Comparison of ENCODE assay signal across 8 mouse cellular contexts in the genomic region with DNA sequence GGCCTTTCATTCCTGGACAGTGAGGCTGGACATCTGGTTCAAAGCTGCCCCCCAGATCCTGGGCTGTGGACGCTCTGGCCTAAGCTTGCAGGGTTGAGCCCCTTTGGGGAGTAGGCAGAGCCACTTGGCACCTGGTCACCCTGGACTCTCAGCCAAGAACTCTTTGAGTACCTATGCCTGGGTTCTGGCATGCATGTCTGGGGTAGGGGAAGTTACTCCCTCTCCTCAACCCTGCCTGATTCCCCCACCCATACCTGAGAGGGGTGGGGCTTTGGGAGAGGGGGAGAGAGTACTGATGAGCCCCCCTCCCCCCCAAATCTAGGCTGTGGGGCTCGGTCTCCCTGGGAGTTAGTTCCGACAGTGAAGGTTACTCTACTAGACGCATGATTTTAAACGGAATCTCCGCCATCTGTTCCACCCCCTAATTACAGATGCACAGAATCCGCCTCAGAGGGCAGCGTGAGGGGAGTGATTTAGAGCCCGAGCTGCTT. TPM values are rescaled to one million over a fixed set of nuclear protein-coding genes. Genes with fewer than 3 reads are reported as not detected.
DNase-seq lines count a peak whose midpoint lies in the region; ATAC-seq lines count a peak whose summit lies in the region.

No protein-coding gene starts in this region.

- H3K4me3 ChIP-seq in hindbrain, embryonic 15.5 days, result peak overlapping the region; percentile 9; the same call in 1 of the 2 replicates

- H3K4me1 ChIP-seq in hindbrain, embryonic 15.5 days (replicated peaks), result peaks cover 98% of the 10 kb centered on the region

- peak overlapping the region; percentile 51 for H3K4me2 ChIP-seq in hindbrain, embryonic 15.5 days

- ATAC-seq in hindbrain, embryonic 15.5 days (ENCODE audit: low FRiP score, low read depth), result no peak

- H3K27ac ChIP-seq in hindbrain, embryonic 15.5 days (replicated peaks), result peak overlapping the region; percentile 60

- DNase-seq in cerebellum, adult 9-11 months, result peak; percentile 78
- no peak for DNase-seq in cerebellum, adult 8-10 months
- peak; percentile 50 to 51 for DNase-seq in cerebellum, postnatal 36 days
- peak; percentile 57 for DNase-seq in lung, postnatal 36 days
- no peak for DNase-seq in spleen, postnatal 14 days (ENCODE audit: low spot score in 2 of 2)
- DNase-seq in frontal cortex, postnatal 25 days (ENCODE audit: low spot score in 2 of 2), result no peak
- no peak for DNase-seq in urinary bladder, adult 18-20 months (ENCODE audit: low spot score in 2 of 2)

- WGBS in hindbrain, embryonic 15.5 days, result 3% methylated on average over 9 of the region's 9 CpGs

- H3K9me3 ChIP-seq in hindbrain, embryonic 15.5 days, result no peaks in the 10 kb centered on the region

- H3K9ac ChIP-seq in hindbrain, embryonic 15.5 days, result no peak overlapping the region; the same call in 1 of the 2 replicates

- no peaks in the 10 kb centered on the region for H3K27me3 ChIP-seq in hindbrain, embryonic 15.5 days

- H3K36me3 ChIP-seq in hindbrain, embryonic 15.5 days, result no peaks in the 10 kb centered on the region

RNA-seq across cellular contexts. Expression of a gene that starts 10.2 kb away (rescaled TPM):
- 11.8 and 13.9 TPM in 2 replicates for polyA plus RNA-seq in hindbrain, embryonic 15.5 days (2015; fragmentation: Nextera tagmentation; extraction: Ambion mirVana)

RNA-seq across cellular contexts. Expression of a gene that starts 47.3 kb away (rescaled TPM):
- 0.04 and 0.21 TPM in 2 replicates for polyA plus RNA-seq in hindbrain, embryonic 15.5 days (2015; fragmentation: Nextera tagmentation; extraction: Ambion mirVana)

Comparison
In these comparisons a context has a peak if more than half of its experiments do, and no peak if none do; other contexts are left out.
1. DNase-seq: peak in cerebellum, adult 9-11 months (single experiment), cerebellum, postnatal 36 days (2 of 2) and lung, postnatal 36 days (single experiment); none in cerebellum, adult 8-10 months (single experiment), spleen, postnatal 14 days (0 of 2), frontal cortex, postnatal 25 days (0 of 2) and urinary bladder, adult 18-20 months (0 of 2).